Mouse (Mus musculus) T-helper 1 cell (primary cell): ENCODE data around the gene Vwa3b.
"Not testable (repeated sequence)": the region's sequence is repeated elsewhere in the genome, so short reads cannot be mapped to it uniquely, and the experiment has no call there.

Experiments
- in situ Hi-C: fragments of 300-600 bp; cut with MboI, MseI; formaldehyde crosslinking; loops from one replicate; pipeline ENCODE4 v1.15.1; 2025; ENCODE audit warnings: high pct_unique_total_duplicates

Gene Vwa3b

DNA sequence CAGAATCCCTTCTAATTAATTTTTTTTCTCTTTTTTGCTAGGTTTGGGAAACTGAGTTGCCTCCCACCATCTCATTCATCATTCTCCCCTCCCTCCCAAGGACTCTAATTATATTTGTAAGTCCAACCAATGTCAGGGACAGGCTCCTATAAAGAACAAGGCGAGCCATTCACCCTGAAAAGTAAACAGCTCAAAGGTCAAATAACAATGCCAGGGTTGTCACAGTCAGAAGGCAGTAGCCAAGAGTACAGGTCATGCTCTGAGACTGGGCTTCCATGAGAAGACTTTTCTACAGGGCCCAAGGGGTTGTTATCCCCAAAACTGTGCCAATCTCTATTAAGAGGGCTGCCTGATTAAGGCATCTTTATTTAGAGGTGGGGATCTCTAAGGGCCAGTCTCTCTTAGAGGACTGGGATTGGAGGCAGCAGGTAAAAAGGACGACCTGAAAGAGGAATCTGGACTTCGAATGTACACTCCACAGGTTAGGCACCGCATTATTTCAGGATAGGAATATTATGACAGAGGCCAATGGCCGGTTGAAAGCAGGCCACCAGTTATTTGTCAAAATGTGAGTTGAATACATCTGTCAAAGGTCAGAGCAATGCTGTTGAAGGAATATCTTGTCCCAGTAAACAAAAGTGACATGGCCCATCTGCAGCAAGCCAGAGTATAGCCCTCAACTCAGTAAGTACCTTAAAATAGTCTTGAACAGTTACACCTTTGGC lies at the start of gene Vwa3b:
TSS of gene Vwa3b (plus strand) at position 635 of the 725 bp plus-strand sequence.
- in situ Hi-C loops, result no loop called here

DNA sequence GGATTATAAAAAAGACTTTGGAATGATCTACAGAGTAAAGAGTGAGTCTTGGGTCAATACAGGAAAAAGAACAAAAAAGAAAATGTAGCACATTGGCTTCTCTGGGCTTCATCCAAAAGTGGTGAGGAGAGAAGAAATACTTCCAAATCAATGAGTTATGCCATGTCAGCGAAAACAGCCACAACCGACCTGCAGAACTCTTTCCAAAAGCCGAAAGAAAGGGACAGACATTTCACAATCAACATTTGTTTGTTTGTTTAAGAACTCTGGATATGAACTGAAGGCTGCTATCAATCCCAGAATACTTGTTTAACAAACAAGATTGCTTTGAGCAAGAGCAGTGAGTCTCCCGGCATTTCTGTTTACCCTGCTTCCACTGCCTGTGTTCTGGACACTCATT lies 49.6 kb upstream of the Vwa3b start:
- in situ Hi-C loops, result no loop called here

DNA sequence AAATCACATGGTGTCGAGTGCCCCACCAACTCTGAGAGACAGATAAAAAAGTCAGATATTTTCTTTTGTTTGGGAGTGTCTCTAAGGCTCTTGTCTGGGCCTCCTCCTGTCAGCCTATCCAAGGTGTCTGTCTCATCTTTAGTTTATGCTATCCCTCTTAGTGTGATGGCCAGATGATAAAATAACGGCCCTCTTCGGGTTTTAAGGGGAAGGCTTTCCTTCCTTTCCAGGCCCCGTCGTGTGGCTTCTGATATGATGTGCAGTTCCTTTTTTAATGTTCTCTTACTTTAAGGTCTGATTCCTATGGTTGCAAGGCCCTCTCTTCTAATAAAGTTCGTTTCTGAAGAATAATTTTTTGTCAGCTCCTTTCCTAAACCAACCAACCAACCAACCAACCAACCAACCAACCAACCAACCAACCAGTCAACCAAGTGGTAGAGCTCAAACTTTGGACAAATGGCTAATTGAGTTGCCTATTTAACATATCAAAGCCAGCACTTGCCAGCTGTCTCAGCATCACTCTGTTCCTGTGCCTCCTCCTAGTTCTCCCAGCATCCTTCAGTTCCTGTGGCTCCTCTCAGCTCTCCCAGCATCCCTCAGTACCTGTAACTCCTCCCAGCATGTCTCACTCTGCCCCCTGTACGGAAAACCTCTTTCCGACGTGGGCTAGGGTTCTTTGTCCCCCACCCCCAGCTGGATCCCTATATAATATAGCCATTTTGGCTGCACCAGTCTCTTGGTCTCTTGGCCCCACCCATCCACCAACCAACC lies 44.0 kb upstream of the Vwa3b start:
- in situ Hi-C loops, result no loop called here

DNA sequence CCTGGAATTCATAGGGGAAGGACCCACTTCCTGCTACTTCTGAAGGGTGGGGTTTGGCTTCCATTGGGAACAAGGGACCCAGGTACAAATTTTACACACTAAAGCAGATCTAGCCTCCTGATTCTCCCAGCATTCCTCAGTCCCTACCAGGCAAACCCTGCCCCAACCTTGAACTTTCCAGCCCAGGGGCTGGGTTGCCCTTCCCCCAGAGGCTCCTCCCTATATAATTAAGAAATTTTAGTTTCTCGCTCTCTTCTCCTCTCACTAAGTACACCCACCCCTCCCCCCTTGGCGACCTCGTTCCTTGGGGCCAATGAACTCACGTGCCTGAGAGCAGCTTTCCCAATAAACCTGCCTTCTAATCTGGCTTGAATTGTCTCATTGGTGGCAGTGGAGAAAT lies 42.6 kb upstream of the Vwa3b start:
- in situ Hi-C loops, result no loop called here

DNA sequence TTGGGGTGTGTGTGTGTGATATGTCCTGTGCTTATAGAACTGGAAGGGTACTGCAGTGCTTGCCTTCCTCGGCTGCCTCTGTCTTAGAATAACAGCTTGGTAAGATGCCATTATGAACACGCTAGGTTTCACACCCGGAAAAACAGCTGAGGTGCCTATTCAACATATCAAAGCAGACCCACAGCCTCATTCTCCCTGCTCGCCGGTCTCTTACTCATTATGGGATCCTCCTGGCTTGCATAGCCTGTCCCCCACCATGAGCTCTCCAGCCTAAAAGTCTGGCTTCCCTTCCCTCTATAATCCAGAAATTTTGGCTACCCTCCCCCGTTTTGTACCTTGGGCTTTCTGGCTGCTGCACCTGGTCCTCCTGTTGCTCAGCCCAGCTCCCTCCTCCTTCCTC lies 42.0 kb upstream of the Vwa3b start:
- in situ Hi-C loops, result no loop called here

DNA sequence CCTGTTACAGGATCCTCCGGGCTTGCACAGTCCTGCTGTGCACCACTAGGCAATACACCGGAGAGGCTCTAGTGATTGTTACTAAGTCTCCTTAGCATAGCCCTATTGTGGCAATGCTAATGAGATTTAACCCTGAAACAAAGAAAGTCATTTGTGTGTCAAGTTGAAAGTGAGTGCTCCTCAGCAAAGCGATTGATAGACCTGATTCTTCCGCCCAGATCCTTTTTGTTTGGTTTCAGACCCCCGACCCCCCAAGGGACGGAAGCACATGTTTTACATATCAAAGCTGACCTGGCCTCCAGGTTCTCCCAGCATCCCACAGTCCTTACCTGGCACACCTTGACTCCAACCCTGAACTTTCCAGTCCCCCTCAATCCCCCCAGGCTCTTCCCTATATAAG lies 40.5 kb upstream of the Vwa3b start:
- in situ Hi-C loops, result no loop called here

- in situ Hi-C loops, result no loop called here
These were observed 39.8 kb upstream of the Vwa3b start for GRCm38 (mm10) chr1:36986396-36987160.

GRCm38 (mm10) chr1:36987172-36988148 lies 38.9 kb upstream of the Vwa3b start:
- in situ Hi-C loops, result no loop called here

DNA sequence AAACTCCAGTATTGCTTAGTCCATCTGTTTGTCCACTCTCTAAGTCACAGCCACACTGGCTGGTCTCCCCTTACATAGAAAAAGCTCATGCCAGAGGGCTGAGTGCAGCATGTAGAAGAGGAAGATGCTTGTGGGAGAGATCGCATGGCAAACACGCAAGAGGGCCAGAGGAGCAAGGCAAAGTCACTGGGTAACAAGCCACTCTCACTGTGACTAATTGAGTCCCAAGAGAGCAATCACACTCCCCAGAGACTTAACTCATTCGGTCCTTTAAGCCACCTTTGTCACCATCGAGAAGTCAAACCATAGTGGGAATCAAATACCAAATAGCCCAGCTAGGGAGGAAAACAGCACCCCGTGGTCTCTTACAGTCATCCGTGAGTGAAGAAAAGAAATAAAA lies 38.2 kb upstream of the Vwa3b start:
- in situ Hi-C loops, result no loop called here

DNA sequence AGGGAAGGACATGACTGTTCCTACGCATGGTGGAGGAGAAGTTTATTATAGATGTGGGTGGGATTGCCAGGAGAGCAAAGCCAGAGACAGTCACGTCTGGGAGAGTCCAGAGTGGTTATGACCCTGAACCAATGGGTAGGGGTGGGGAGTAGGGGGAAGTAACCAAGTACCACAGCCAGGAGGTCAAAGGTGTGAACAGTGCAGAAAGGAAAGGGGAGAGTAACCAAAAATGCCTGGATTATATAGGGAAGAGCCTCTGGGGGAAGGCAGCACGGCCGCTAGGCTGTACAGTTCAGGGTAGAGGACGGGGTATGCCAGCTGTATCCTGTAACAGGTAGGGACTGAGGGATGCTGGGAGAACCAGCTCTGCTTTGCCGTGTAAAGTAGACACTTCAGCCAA lies 37.8 kb upstream of the Vwa3b start:
- in situ Hi-C loops, result no loop called here

- in situ Hi-C loops, result no loop called here
These were observed 32.1 kb upstream of the Vwa3b start for GRCm38 (mm10) chr1:36994296-36994695.

DNA sequence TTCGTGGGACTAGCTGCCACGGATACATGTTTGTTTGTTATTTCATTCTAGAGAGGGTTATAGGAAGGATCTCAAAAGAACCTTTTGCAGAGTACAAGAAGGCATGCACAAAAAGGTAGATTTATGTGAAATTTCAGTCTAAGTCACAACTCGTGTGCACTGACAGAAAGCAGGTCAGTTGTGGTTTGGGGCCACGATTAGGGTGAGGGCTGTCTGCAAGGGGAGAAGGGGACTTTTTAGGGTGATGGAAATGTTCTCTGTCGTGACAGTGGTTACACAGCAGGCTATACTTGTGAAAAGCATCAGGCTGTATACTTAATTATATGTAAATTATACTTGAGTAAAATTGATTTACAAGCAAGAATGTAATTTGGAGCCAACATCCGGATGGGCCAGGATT lies 30.6 kb upstream of the Vwa3b start:
- in situ Hi-C loops, result no loop called here

GRCm38 (mm10) chr1:36996561-36997213 lies 29.7 kb upstream of the Vwa3b start:
- in situ Hi-C loops, result no loop called here

- in situ Hi-C loops, result no loop called here
These were observed 26.1 kb upstream of the Vwa3b start for GRCm38 (mm10) chr1:37000307-37000706.

- in situ Hi-C loops, result no loop called here
These were observed 24.6 kb upstream of the Vwa3b start for GRCm38 (mm10) chr1:37001636-37002315.

DNA sequence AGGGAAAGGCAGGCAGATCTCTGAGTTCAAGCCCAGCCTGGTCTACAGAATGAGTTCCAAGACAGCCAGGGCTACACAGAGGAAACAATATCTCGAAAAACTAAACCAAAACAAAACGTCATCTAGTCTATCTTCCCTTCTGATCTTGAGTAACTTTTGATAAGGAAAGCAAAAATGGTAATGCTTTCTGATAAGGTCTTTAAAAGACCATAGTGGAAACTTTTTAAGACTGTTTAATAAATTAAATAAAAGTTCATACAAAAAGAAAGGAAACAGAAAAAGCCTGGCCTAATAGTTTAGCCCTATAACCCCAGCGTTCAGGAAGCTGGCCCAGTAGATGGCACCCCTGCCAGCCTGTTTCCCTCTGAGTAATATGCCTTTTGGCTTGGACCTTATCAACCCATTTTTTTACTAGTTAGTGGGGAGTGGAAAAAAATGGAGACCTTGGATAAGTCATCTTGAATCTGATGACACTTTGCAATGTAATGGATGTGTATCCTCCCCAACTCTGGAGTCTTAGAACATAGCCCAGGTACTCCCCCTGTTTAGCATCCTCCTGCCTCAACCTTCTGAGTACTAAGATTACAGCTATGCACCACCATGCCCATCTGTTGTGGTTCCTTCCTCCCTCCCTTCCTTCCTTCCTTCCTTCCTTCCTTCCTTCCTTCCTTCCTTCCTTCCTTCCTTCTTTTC lies 23.9 kb upstream of the Vwa3b start:
- in situ Hi-C loops, result no loop called here

DNA sequence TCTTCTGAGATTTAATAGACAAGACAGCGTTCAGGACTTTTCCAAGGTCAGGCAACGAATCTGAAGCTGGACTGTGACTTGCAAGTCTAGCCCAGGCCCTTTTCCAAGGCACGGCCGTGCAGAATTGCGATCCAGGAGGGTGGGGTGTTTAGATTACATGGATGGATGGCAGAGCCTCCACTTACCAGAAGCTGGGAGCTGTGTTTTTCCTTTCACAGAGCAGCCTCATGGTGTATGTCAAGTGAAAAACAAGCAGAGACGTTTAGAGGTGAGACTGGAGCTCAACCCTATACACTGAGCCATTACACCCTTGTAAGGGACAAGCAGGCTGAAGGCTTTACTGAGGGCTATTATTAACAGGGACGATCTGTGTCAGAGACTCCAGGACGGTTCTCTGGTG lies 21.9 kb upstream of the Vwa3b start:
- in situ Hi-C loops, result no loop called here

GRCm38 (mm10) chr1:37005036-37005435 lies 21.4 kb upstream of the Vwa3b start:
- in situ Hi-C loops, result no loop called here

- in situ Hi-C loops, result not testable (repeated sequence)
These were observed 19.9 kb upstream of the Vwa3b start for GRCm38 (mm10) chr1:37006529-37006928.

- in situ Hi-C loops, result no loop called here
These were observed 16.5 kb upstream of the Vwa3b start for GRCm38 (mm10) chr1:37009880-37010279.
